Mouse (Mus musculus) hindbrain, embryonic 16.5 days (tissue): ENCODE results near the gene Paqr5. TPM values are rescaled to one million over a fixed set of nuclear protein-coding genes. Genes with fewer than 3 reads are reported as not detected.
A peak's percentile ranks its signal among the peaks of the same experiment; 100 is the strongest.

Experiments
- ATAC-seq: fragments of 200-750 bp; cut with Nextera tagmentation; 2 replicates; pipeline ENCODE4 v1.8.0; 2017; ENCODE audit warnings: moderate TSS enrichment, moderate library complexity
- H3K27ac ChIP-seq: fragments of 300-500 bp; sonication (generic); 2 replicates; pipeline ENCODE4 v1.5.1; 2014; ENCODE audit warnings: low read depth, mild to moderate bottlenecking, control low read depth, low read length, moderate library complexity
- H3K27me3 ChIP-seq: fragments of 300-500 bp; sonication (generic); replicated peaks from 2 replicates; pipeline ENCODE4 v1.6.1; 2014; ENCODE audit warnings: low read length; ENCODE audit not compliant: control insufficient read depth, insufficient read depth
- H3K36me3 ChIP-seq: fragments of 300-500 bp; sonication (generic); 2 replicates; pipeline ENCODE4 v1.6.1; 2014; ENCODE audit warnings: mild to moderate bottlenecking, low read length, moderate library complexity, mixed read lengths; ENCODE audit not compliant: control insufficient read depth, insufficient read depth
- H3K4me1 ChIP-seq: fragments of 300-500 bp; sonication (generic); 2 replicates; pipeline ENCODE4 v1.6.1; 2014; ENCODE audit warnings: low read depth, low read length; ENCODE audit not compliant: control insufficient read depth, insufficient read depth
- H3K4me2 ChIP-seq: fragments of 300-500 bp; sonication (generic); 2 replicates; pipeline ENCODE4 v1.6.1; 2014; ENCODE audit warnings: mild to moderate bottlenecking, low read length, control low read depth, moderate library complexity
- H3K4me3 ChIP-seq: fragments of 300-500 bp; sonication (generic); 2 replicates; pipeline ENCODE4 v1.5.1; 2014; ENCODE audit warnings: mild to moderate bottlenecking, low read length, control low read depth, moderate library complexity
- H3K9ac ChIP-seq: fragments of 300-500 bp; sonication (generic); 2 replicates; pipeline ENCODE4 v1.6.1; 2014; ENCODE audit warnings: low read depth, mild to moderate bottlenecking, control low read depth, low read length, moderate library complexity
- H3K9me3 ChIP-seq: fragments of 300-500 bp; sonication (generic); 2 replicates; pipeline ENCODE4 v1.6.1; 2014; ENCODE audit warnings: mild to moderate bottlenecking, low read length, moderate library complexity; ENCODE audit not compliant: control insufficient read depth
- WGBS: fragments of 180-500 bp; shearing (Covaris S2); extraction: QIAGEN DNeasy Blood & Tissue Kit; methylation state at CpG from one replicate; pipeline ENCODE4 v1.1.7; 2014; 5-methylcytosine and 5-hydroxymethylcytosine counted together
- polyA plus RNA-seq: library from polyadenylated mRNA; unstranded; fragments of >200 nt; fragmentation: Nextera tagmentation; extraction: Ambion mirVana; gene quantifications from 2 replicates; pipeline ENCODE4 v1.2.1, GENCODE M21; 2015

Paqr5 gene
- polyA plus RNA-seq, 1 experiment from 2014 or later: 0.64 TPM

- Histone ChIP-seq H3K4me2 (peak overlapping the region; percentile 45), H3K36me3 (no peaks in the 10 kb centered on the region), H3K9ac (no peak overlapping the region), H3K27me3 (no peaks in the 10 kb centered on the region), H3K4me1 (no peaks in the 10 kb centered on the region), H3K9me3 (no peaks in the 10 kb centered on the region), H3K4me3 (no peak overlapping the region), H3K27ac (no peak overlapping the region)
- WGBS: 4% methylated on average over 20 of the region's 20 CpGs
- peak; percentile 87 for ATAC-seq
Measured at GRCm38 (mm10) chr9:62040008-62040608, 13.5 kb upstream of the Paqr5 start.

- H3K4me3 ChIP-seq: no peak overlapping the region
- no peak overlapping the region for H3K27ac ChIP-seq
- no peaks in the 10 kb centered on the region; the same call in 1 of the 2 replicates for H3K27me3 ChIP-seq
- H3K9me3 ChIP-seq: no peaks in the 10 kb centered on the region
- H3K36me3 ChIP-seq: no peaks in the 10 kb centered on the region
- 63% methylated on average over 1 of the region's 1 CpGs for WGBS
- H3K4me2 ChIP-seq: no peak overlapping the region
- no peaks in the 10 kb centered on the region for H3K4me1 ChIP-seq
- H3K9ac ChIP-seq: no peak overlapping the region
- no peak for ATAC-seq
Measured at GRCm38 (mm10) chr9:62035806-62036205, 9.2 kb upstream of the Paqr5 start.

DNA sequence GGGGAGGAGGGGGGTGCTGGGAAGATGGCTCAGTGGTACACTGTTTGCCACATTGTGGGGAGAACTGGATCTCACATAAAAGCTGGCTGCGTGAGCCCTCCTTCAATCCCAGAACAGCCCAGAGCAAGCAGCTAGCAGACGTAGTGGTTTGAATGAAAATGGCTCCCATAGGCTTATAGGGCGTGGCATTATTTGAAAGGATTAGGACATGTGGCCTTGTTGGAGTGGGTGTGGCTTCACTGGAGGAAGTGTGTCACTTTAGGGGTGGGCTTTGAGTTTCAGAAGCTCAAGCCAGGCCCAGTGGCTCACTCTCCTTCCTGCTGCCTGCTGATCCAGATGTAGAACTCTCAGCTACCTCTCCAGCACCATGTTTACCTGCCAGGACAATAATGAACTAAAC, 5.5 kb upstream of the Paqr5 start:
- Histone ChIP-seq H3K36me3 (no peaks in the 10 kb centered on the region), H3K4me3 (no peak overlapping the region), H3K4me1 (no peaks in the 10 kb centered on the region), H3K4me2 (no peak overlapping the region), H3K27ac (no peak overlapping the region), H3K9ac (no peak overlapping the region), H3K9me3 (no peaks in the 10 kb centered on the region), H3K27me3 (peaks cover 8% of the 10 kb centered on the region)
- no peak for ATAC-seq
- 89% methylated on average over 3 of the region's 3 CpGs for WGBS

DNA sequence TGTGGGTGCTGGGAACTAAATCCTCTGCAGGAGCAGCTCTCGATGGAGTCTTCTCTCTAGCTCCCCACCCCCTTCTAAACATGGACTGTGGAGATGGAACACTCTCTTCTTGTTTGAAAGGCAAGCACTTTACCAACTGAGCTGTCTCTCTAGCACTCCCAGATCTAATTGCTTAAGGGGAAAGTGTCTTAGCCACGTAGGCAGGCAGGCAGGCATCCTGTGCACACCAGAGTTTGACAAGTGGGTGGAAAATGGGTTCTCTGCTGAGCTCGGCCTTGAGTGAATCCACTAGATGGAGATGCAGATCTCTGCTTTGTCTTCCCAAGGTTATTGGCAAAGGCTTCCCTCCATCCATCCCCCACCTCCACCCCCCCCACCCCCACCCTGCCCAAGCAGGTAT, 1.4 kb upstream of the Paqr5 start:
- Histone ChIP-seq H3K27me3 (peaks cover 20% of the 10 kb centered on the region), H3K4me3 (no peak overlapping the region), H3K4me2 (no peak overlapping the region), H3K27ac (no peak overlapping the region), H3K9ac (no peak overlapping the region), H3K4me1 (peaks cover 3% of the 10 kb centered on the region; the same call in 1 of the 2 replicates), H3K36me3 (no peaks in the 10 kb centered on the region), H3K9me3 (no peaks in the 10 kb centered on the region)
- WGBS: 50% methylated on average over 3 of the region's 3 CpGs
- no peak for ATAC-seq

GRCm38 (mm10) chr9:62025056-62025455, 1.6 kb downstream of the Paqr5 start:
- Histone ChIP-seq H3K36me3 (no peaks in the 10 kb centered on the region), H3K4me1 (peaks cover 3% of the 10 kb centered on the region; the same call in 1 of the 2 replicates), H3K9me3 (no peaks in the 10 kb centered on the region), H3K27me3 (peaks cover 20% of the 10 kb centered on the region), H3K9ac (no peak overlapping the region), H3K4me3 (no peak overlapping the region), H3K27ac (no peak overlapping the region), H3K4me2 (no peak overlapping the region)
- no peak for ATAC-seq
- WGBS: 46% methylated on average over 5 of the region's 5 CpGs

DNA sequence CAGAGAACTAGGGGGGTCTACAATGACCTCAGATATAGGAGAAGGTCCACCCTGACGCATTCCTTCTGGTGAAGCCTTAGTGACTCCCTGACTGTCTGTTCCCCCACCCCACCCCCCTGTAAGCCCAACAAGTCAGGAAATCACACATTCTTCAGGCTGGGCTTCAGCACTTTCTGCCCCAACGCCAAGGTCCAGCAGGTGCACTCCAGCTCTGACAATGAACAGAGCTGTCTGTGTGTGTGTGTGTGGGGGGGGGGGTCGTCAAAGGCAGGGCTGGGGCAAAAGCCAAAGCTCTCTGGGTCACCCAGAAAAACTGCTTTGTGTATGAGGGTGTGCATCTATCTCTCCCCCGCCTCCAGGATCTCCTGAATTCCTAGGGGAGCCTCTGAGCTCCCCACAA, 2.8 kb downstream of the Paqr5 start:
- 57% methylated on average over 4 of the region's 4 CpGs for WGBS
- H3K4me3 ChIP-seq: no peak overlapping the region
- H3K4me2 ChIP-seq: no peak overlapping the region
- H3K4me1 ChIP-seq: peaks cover 3% of the 10 kb centered on the region; the same call in 1 of the 2 replicates
- no peak for ATAC-seq
- H3K9ac ChIP-seq: no peak overlapping the region
- no peaks in the 10 kb centered on the region for H3K36me3 ChIP-seq
- H3K27ac ChIP-seq: no peak overlapping the region
- peaks cover 20% of the 10 kb centered on the region for H3K27me3 ChIP-seq
- H3K9me3 ChIP-seq: no peaks in the 10 kb centered on the region

- Histone ChIP-seq H3K27me3 (peaks cover 18% of the 10 kb centered on the region), H3K4me1 (peaks cover 3% of the 10 kb centered on the region; the same call in 1 of the 2 replicates), H3K9ac (no peak overlapping the region), H3K9me3 (no peaks in the 10 kb centered on the region), H3K36me3 (no peaks in the 10 kb centered on the region), H3K4me2 (no peak overlapping the region), H3K27ac (no peak overlapping the region), H3K4me3 (no peak overlapping the region)
- no peak for ATAC-seq
- WGBS: 91% methylated on average over 6 of the region's 6 CpGs
Measured at GRCm38 (mm10) chr9:62022961-62023680, 3.5 kb downstream of the Paqr5 start.

DNA sequence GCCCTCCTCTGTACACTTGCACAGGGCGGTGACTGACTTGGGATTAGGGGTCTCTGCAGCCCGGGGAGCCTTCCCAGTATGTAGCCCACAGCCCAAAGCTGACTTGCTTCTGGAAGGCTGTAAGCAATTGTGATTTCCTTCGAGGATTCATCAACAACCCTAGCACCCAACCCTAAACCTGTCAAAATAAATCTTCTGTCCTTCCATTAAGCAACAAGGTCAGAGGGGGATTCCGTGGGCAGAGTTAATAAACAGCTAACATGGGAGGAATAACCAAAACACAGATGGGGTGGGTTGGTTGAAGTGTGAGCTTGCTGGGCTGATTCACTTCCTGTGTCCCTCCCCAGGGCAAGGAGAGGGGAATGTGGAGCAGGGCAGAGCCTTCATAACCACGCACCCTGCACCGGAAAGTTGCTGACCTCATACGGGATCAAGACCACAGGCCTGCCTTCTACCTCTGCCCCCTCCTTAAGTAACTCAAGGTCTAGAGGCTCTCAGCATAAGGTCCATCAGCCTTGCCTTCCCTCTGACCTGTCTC, 5.0 kb downstream of the Paqr5 start:
- H3K4me2 ChIP-seq: no peak overlapping the region
- H3K4me3 ChIP-seq: no peak overlapping the region
- peaks cover 3% of the 10 kb centered on the region; the same call in 1 of the 2 replicates for H3K4me1 ChIP-seq
- WGBS: 59% methylated on average over 7 of the region's 7 CpGs
- ATAC-seq: no peak
- no peaks in the 10 kb centered on the region for H3K9me3 ChIP-seq
- no peaks in the 10 kb centered on the region for H3K36me3 ChIP-seq
- H3K9ac ChIP-seq: no peak overlapping the region
- H3K27ac ChIP-seq: no peak overlapping the region
- peaks cover 7% of the 10 kb centered on the region; the same call in 1 of the 2 replicates for H3K27me3 ChIP-seq

DNA sequence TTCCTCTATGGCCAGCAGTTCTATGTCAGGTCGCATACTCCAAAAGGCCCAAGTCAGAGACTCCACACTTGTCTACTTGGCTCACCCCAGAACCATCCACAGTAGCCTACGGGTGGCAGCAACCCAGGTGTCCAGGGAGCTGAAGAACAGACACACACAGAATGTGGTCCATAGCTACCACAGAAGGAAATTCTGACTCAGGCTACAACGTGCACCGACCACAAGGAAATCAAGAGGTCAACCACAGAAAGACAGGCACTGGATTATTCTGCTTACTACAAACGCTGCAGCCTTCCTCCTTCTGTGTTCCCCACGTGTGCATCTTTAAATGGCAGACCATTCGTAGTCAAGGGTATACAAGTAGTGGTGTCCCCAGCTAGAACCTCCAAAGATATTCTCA, 6.4 kb downstream of the Paqr5 start:
- no peak for ATAC-seq
- peaks cover 3% of the 10 kb centered on the region; the same call in 1 of the 2 replicates for H3K27me3 ChIP-seq
- no peak overlapping the region for H3K4me2 ChIP-seq
- 84% methylated on average over 7 of the region's 7 CpGs for WGBS
- H3K4me1 ChIP-seq: no peaks in the 10 kb centered on the region
- no peaks in the 10 kb centered on the region for H3K36me3 ChIP-seq
- no peak overlapping the region for H3K4me3 ChIP-seq
- no peak overlapping the region for H3K9ac ChIP-seq
- H3K27ac ChIP-seq: no peak overlapping the region
- H3K9me3 ChIP-seq: no peaks in the 10 kb centered on the region
